Mouse (Mus musculus) brain, embryonic 14.5 days (tissue): ENCODE measurements around the gene Cnih4. TPM values are rescaled to one million over a fixed set of nuclear protein-coding genes. Genes with fewer than 3 reads are reported as not detected.

Experiments
- DNase-seq: peaks from one replicate; pipeline ENCODE4 v3.0.0-alpha.2; 2011; ENCODE audit warnings: low read depth
- CTCF ChIP-seq: fragments of 200-500 bp; IDR thresholded peaks from 2 replicates; pipeline ENCODE4 v1.5.1; 2012; ENCODE audit warnings: inconsistent platforms, mild to moderate bottlenecking, moderate library complexity, borderline replicate concordance; ENCODE audit not compliant: insufficient read depth, insufficient read length; ENCODE audit errors: extremely low read depth
- POLR2A ChIP-seq: fragments of 200-500 bp; IDR thresholded peaks from 2 replicates; pipeline ENCODE4 v1.6.1; 2012; ENCODE audit warnings: mild to moderate bottlenecking, inconsistent platforms, borderline replicate concordance; ENCODE audit not compliant: poor library complexity, insufficient read depth, insufficient read length, severe bottlenecking; ENCODE audit errors: extremely low read depth
- polyA plus RNA-seq: library from polyadenylated mRNA; depleted of rRNA; stranded (reverse); fragments of >200 nt; gene quantifications from 2 replicates; pipeline ENCODE4 v1.2.3, GENCODE M21; 2012; rRNA removed

Gene Cnih4
- polyA plus RNA-seq = 22.5 and 26.1 TPM in 2 replicates

- peak; percentile 100 for DNase-seq
- TF ChIP-seq POLR2A (peak; percentile 34; the same call in 1 of the 2 replicates), CTCF (no peak)
Measured at GRCm38 (mm10) chr1:181143950-181144836, at the start of gene Cnih4, which contains the start of gene Nvl. Gene Cnih4, plus strand, starts transcription at chr1:181144693. Gene Nvl, minus strand, starts transcription at chr1:181144204.

- no peak for DNase-seq
- TF ChIP-seq CTCF (no peak), POLR2A (no peak)
Measured at GRCm38 (mm10) chr1:181117112-181117511, 27.4 kb upstream of the Cnih4 start.

DNA sequence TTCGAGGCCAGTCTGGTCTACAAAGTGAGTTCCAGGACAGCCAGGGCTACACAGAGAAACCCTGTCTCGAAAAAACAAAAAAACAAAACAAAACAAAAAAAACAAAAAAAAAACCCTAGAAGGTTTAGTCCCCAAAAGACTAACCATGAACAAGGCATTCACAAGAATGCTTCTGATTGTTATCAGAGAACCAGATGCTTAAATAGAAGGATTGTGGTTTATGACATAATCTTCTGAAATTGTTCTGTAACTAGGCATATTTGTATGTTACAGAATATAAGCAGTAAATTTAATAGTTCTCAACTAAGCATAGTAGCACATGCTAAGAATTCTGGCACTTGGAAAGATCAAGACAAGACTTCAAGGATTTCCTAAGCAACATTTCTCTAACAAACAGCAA is 20.3 kb upstream of the Cnih4 start:
- no peak for TF ChIP-seq POLR2A
- no peak for TF ChIP-seq CTCF
- no peak for DNase-seq

DNA sequence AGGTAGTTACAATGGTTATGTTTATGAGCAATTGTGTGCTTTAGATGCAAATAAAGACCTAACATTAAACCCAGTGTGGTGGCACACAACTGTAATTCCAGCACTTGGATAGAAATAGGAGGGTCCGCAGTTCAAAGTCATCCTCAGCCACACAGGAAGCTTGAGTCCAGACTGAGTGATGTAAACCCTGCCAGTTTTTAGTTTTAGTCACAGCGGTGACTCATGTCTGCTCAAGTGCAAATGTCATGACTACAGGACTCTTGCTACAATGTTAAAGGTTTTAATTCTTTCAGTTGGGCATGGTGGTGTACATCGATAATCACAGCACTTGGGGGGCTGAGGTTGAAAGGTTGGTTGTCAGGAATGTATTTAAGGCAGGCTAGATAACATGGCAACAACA is 18.6 kb upstream of the Cnih4 start:
- TF ChIP-seq POLR2A (no peak), CTCF (no peak)
- no peak for DNase-seq

DNA sequence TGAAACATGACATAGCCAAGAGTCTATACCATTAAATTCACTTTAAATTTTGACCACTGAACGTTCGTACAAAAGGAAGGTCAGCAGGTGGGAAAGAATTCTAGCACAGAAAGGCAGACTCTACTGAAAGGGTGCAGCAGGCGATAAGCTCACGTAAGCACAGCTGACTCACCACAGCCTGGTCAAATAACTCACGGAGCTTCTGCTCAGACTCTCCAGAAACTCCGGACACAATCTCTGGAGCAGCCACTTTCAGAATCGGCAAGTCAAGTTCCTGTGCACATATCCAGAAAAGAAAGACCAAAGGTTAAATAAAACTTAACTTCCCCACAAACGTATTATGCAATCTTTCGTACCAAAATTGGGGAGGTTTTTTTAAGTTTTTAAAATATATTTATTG is 17.7 kb upstream of the Cnih4 start:
- DNase-seq = no peak

DNA sequence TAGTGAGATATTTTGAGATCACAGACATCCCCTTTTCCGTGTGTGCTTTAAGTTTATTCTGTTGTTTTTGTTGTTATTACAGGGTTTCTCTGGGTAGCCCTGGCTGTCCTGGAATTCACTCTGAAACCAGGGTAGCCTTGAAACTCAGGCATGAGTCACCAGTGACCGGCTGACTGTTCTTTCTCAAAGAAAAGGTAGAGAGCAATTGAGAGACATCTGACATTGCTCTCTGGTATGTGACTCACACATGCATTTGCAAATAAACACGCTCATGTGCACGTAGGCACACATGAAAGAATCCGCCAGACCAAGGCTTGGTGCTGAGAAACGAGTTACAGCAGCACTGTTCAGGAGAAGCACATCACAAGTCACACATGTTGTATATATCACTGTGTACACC is 12.6 kb upstream of the Cnih4 start:
- TF ChIP-seq POLR2A = no peak
- TF ChIP-seq CTCF = no peak
- DNase-seq = no peak

More for the DNA sequence above, 17.7 kb upstream of the Cnih4 start:
- TF ChIP-seq POLR2A (no peak), CTCF (no peak)

DNA sequence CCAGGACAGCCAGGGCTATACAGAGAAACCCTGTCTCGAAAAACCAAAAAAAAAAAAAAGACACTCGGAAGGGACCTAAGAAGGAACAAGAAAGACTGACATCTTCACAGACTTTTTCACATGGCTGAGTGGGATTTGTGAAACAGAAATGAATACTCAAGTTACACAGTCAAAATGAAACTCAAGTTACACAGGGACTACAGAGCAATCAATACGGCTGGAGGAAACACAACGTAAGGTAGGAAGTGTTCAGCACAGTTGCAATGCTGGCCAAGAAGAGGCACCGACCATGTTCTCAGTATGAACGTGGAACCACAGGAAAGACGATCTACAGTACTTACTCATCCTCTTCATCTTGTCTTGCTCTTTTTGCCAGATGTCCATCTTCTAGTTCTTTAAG is 5.8 kb upstream of the Cnih4 start:
- no peak for DNase-seq

GRCm38 (mm10) chr1:181143609-181143949 is 914 bp upstream of the Cnih4 start:
- no peak for TF ChIP-seq POLR2A
- no peak for TF ChIP-seq CTCF
- no peak for DNase-seq

More for the DNA sequence above, 5.8 kb upstream of the Cnih4 start:
- no peak for TF ChIP-seq CTCF
- TF ChIP-seq POLR2A = no peak

- peak; percentile 21 for DNase-seq
- TF ChIP-seq POLR2A (no peak), CTCF (no peak)
Measured at GRCm38 (mm10) chr1:181144966-181145365, 473 bp downstream of the Cnih4 start.

GRCm38 (mm10) chr1:181146187-181146586 is 1.7 kb downstream of the Cnih4 start:
- TF ChIP-seq CTCF (no peak), POLR2A (no peak)
- no peak for DNase-seq

GRCm38 (mm10) chr1:181148540-181148939 is 4.0 kb downstream of the Cnih4 start:
- TF ChIP-seq POLR2A = no peak
- no peak for TF ChIP-seq CTCF
- no peak for DNase-seq

DNA sequence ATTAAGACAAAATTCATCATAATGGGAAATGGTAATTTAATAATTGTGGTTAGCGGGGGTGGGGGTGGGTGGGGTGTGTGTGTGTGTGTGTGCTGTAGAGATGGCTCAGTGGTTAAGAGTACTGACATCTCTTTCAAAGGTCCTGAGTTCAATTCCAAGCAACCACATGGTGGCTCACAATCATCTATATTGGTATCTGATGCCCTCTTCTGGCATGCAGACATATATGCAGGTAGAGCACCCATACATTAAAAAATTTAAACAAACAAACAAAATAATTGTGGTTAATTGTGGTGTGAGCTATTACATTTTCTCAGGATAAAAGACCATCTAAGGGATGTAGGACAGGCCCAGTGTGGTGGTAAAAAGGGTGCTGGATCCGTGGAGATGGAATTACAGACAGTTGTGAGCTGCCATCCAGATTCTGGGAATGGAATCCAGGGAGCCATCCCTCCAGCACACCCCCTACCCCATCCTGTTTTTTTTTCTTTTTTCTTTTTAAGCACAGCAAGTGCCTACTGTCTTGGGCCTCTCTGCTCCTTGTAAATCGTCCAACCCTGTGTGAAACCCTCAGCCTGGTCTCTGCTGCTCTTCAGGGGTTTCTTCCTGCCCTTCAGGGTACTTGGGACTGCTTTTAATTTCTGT is 5.0 kb downstream of the Cnih4 start:
- TF ChIP-seq CTCF (no peak), POLR2A (no peak)
- DNase-seq = no peak

- no peak for TF ChIP-seq POLR2A
- no peak for TF ChIP-seq CTCF
- no peak for DNase-seq
Measured at GRCm38 (mm10) chr1:181150431-181150826, 5.9 kb downstream of the Cnih4 start.
